Mouse (Mus musculus) liver, postnatal 0 days (tissue): ENCODE measurements at regions not wholly inside any gene's neighbourhood (a gene's known extent, or its start where the extent isn't known, plus 50 kb on each side); places are given as distances from the start of the nearest gene placed in this dataset.

ENCODE experiments used
- ATAC-seq: fragments of 200-750 bp; cut with Nextera tagmentation; 2 replicates; pipeline ENCODE4 v1.8.0; 2017; ENCODE audit warnings: mild to moderate bottlenecking, moderate library complexity
- DNase-seq: peaks from one replicate; pipeline ENCODE4 v3.0.0-alpha.2; 2016
- H3K27ac ChIP-seq: fragments of 300-500 bp; sonication (generic); 2 replicates; pipeline ENCODE4 v1.5.1; 2014; ENCODE audit warnings: antibody characterized with exemption, moderate library complexity, mild to moderate bottlenecking, low read depth
- H3K27me3 ChIP-seq: fragments of 300-500 bp; sonication (generic); 2 replicates; pipeline ENCODE4 v1.6.1; 2014; ENCODE audit warnings: low read length, control low read depth, mixed read lengths; ENCODE audit not compliant: insufficient read depth
- H3K36me3 ChIP-seq: fragments of 300-500 bp; sonication (generic); replicated peaks from 2 replicates; pipeline ENCODE4 v1.6.1; 2014; ENCODE audit warnings: mild to moderate bottlenecking, control low read depth, low read length, moderate library complexity, mixed read lengths; ENCODE audit not compliant: insufficient read depth
- H3K4me1 ChIP-seq: fragments of 300-500 bp; sonication (generic); 2 replicates; pipeline ENCODE4 v1.6.1; 2014; ENCODE audit warnings: antibody characterized with exemption, mild to moderate bottlenecking, control low read depth; ENCODE audit not compliant: insufficient read depth
- H3K4me2 ChIP-seq: fragments of 300-500 bp; sonication (generic); 2 replicates; pipeline ENCODE4 v1.6.1; 2014; ENCODE audit warnings: low read depth, mild to moderate bottlenecking, low read length, moderate library complexity, mixed read lengths
- H3K4me3 ChIP-seq: fragments of 300-500 bp; sonication (generic); 2 replicates; pipeline ENCODE4 v1.5.1; 2014; ENCODE audit warnings: low read depth, low read length
- H3K9ac ChIP-seq: fragments of 300-500 bp; sonication (generic); replicated peaks from 2 replicates; pipeline ENCODE4 v1.6.1; 2014; ENCODE audit warnings: mild to moderate bottlenecking, moderate library complexity
- H3K9me3 ChIP-seq: fragments of 300-500 bp; sonication (generic); 2 replicates; pipeline ENCODE4 v1.6.1; 2016; ENCODE audit warnings: mild to moderate bottlenecking, control low read depth, low read length, mixed read lengths
- CTCF ChIP-seq: sonication (generic); IDR thresholded peaks from 2 replicates; pipeline ENCODE4 v1.5.1; 2016; ENCODE audit warnings: antibody characterized with exemption, low read depth
- EP300 ChIP-seq: IDR thresholded peaks from 2 replicates; pipeline ENCODE4 v1.6.1; 2016; ENCODE audit warnings: antibody characterized with exemption, low read depth, mild to moderate bottlenecking
- WGBS: fragments of 180-500 bp; shearing (Covaris S2); extraction: QIAGEN DNeasy Blood & Tissue Kit; methylation state at CpG from one replicate; pipeline ENCODE4 v1.1.7; 2014; ENCODE audit not compliant: insufficient replicate concordance; 5-methylcytosine and 5-hydroxymethylcytosine counted together

GRCm38 (mm10) chr12:27076107-27076738, 266.2 kb downstream of the Sox11 start:
- Histone ChIP-seq H3K36me3 (no peaks in the 10 kb centered on the region), H3K9me3 (no peaks in the 10 kb centered on the region), H3K27me3 (no peaks in the 10 kb centered on the region), H3K27ac (no peak overlapping the region), H3K4me3 (no peak overlapping the region), H3K4me2 (no peak overlapping the region), H3K9ac (no peak overlapping the region), H3K4me1 (no peaks in the 10 kb centered on the region)
- 65% methylated on average over 6 of the region's 6 CpGs for WGBS
- no peak for TF ChIP-seq EP300
- no peak for TF ChIP-seq CTCF
- no peak for DNase-seq
- no peak for ATAC-seq

- 53% methylated on average over 9 of the region's 9 CpGs for WGBS
- H3K9me3 ChIP-seq, result no peaks in the 10 kb centered on the region
- H3K27ac ChIP-seq, result no peak overlapping the region
- H3K4me3 ChIP-seq, result no peak overlapping the region
- H3K4me1 ChIP-seq, result peaks cover 9% of the 10 kb centered on the region
- H3K27me3 ChIP-seq, result no peaks in the 10 kb centered on the region
- no peak overlapping the region for H3K9ac ChIP-seq
- ATAC-seq (no peak), DNase-seq (no peak)
- TF ChIP-seq CTCF, result no peak
- no peak for TF ChIP-seq EP300
- H3K4me2 ChIP-seq, result no peak overlapping the region
- H3K36me3 ChIP-seq, result no peaks in the 10 kb centered on the region
These were observed 277.3 kb downstream of the Sox11 start for GRCm38 (mm10) chr12:27065011-27065517.

- H3K4me2 ChIP-seq, result no peak overlapping the region
- ATAC-seq, result no peak
- no peak overlapping the region for H3K4me3 ChIP-seq
- TF ChIP-seq EP300 (no peak), CTCF (no peak)
- no peak overlapping the region for H3K27ac ChIP-seq
- 81% methylated on average over 4 of the region's 4 CpGs for WGBS
- H3K9me3 ChIP-seq, result no peaks in the 10 kb centered on the region
- H3K36me3 ChIP-seq, result no peaks in the 10 kb centered on the region
- no peak overlapping the region for H3K9ac ChIP-seq
- H3K27me3 ChIP-seq, result no peaks in the 10 kb centered on the region
- DNase-seq, result no peak
- H3K4me1 ChIP-seq, result peaks cover 9% of the 10 kb centered on the region
These were observed 278.9 kb downstream of the Sox11 start for GRCm38 (mm10) chr12:27063518-27063917.

GRCm38 (mm10) chr12:27062511-27063264, 279.7 kb downstream of the Sox11 start:
- 65% methylated on average over 6 of the region's 6 CpGs for WGBS
- no peak for TF ChIP-seq EP300
- TF ChIP-seq CTCF, result no peak
- ATAC-seq, result no peak
- no peaks in the 10 kb centered on the region for H3K36me3 ChIP-seq
- peak overlapping the region; percentile 60 for H3K4me2 ChIP-seq
- no peak overlapping the region for H3K27ac ChIP-seq
- no peak for DNase-seq
- no peaks in the 10 kb centered on the region for H3K27me3 ChIP-seq
- no peaks in the 10 kb centered on the region for H3K9me3 ChIP-seq
- H3K4me1 ChIP-seq, result peaks cover 9% of the 10 kb centered on the region
- H3K4me3 ChIP-seq, result no peak overlapping the region
- H3K9ac ChIP-seq, result no peak overlapping the region

GRCm38 (mm10) chr12:27062061-27062461, 280.3 kb downstream of the Sox11 start:
- Histone ChIP-seq H3K4me1 (peaks cover 9% of the 10 kb centered on the region), H3K27me3 (no peaks in the 10 kb centered on the region), H3K9me3 (no peaks in the 10 kb centered on the region), H3K27ac (no peak overlapping the region), H3K9ac (no peak overlapping the region), H3K4me2 (peak overlapping the region; percentile 60), H3K36me3 (no peaks in the 10 kb centered on the region), H3K4me3 (peak overlapping the region; percentile 23; the same call in 1 of the 2 replicates)
- no peak for ATAC-seq
- WGBS, result 4% methylated on average over 10 of the region's 10 CpGs
- TF ChIP-seq EP300, result no peak
- TF ChIP-seq CTCF, result no peak
- DNase-seq, result no peak

GRCm38 (mm10) chr12:27060899-27061762, 281.2 kb downstream of the Sox11 start:
- ATAC-seq (no peak), DNase-seq (no peak)
- no peaks in the 10 kb centered on the region for H3K36me3 ChIP-seq
- 0 out of 2 replicates have a peak overlapping the region, but pooled peaks have one; percentile 60 for H3K4me2 ChIP-seq
- TF ChIP-seq CTCF (no peak), EP300 (no peak)
- H3K27ac ChIP-seq, result no peak overlapping the region
- WGBS, result 41% methylated on average over 17 of the region's 17 CpGs
- no peak overlapping the region for H3K9ac ChIP-seq
- H3K4me1 ChIP-seq, result peaks cover 9% of the 10 kb centered on the region
- no peaks in the 10 kb centered on the region for H3K27me3 ChIP-seq
- H3K9me3 ChIP-seq, result no peaks in the 10 kb centered on the region
- no peak overlapping the region for H3K4me3 ChIP-seq
